Mouse (Mus musculus): ENCODE results near the gene Trim12c. TPM values are rescaled to one million over a fixed set of nuclear protein-coding genes. Genes with fewer than 3 reads are reported as not detected.

The Trim12c gene
- total RNA-seq, 2 experiments from 2014 or later, result 5.1 to 5.3 TPM

Other genes with a start within 250 kb of the Trim12c start
- gene Olfr646, start 248.5 kb downstream of the Trim12c start, total RNA-seq (2021), result not detected
- gene Ubqln5, start 223.5 kb downstream of the Trim12c start, total RNA-seq (2021), result not detected
- not detected for gene Olfr643, start 216.0 kb downstream of the Trim12c start, total RNA-seq (2021)
- gene Ubqln3, start 210.1 kb downstream of the Trim12c start, total RNA-seq (2021), result not detected
- not detected for gene Ubqlnl, start 202.8 kb downstream of the Trim12c start, total RNA-seq (2021)
- not detected for gene Olfm5, start 188.5 kb downstream of the Trim12c start, total RNA-seq (2021)
- not detected for gene Olfr648, start 170.0 kb downstream of the Trim12c start, total RNA-seq (2021)
- gene Olfr649, start 157.4 kb downstream of the Trim12c start, total RNA-seq (2021), result not detected
- gene Trim6, start 134.6 kb downstream of the Trim12c start, total RNA-seq (2021), result under 1 TPM; 0.14 to 0.89 TPM
- gene Trim34a, start 108.9 kb downstream of the Trim12c start, total RNA-seq (2021), result 1 to 10 TPM; 4.0 to 6.1 TPM
- 1 to 10 TPM; 2.0 to 3.0 TPM for gene Trim5, start 65.3 kb downstream of the Trim12c start, total RNA-seq (2021)
- 1 to 10 TPM; 6.6 to 9.2 TPM for gene Trim12a, start 37.9 kb downstream of the Trim12c start, total RNA-seq (2021)
- under 1 TPM; 0.36 to 0.54 TPM for gene Trim34b, start 23.9 kb downstream of the Trim12c start, total RNA-seq (2021)
- under 1 TPM; 0.11 to 0.22 TPM for gene Trim30b, start 16.5 kb upstream of the Trim12c start, total RNA-seq (2021)
- gene Trim30c, start 47.5 kb upstream of the Trim12c start, total RNA-seq (2021), result under 1 TPM in 1 of 2 experiments, not detected in 1; 0.41 TPM
- 1 to 10 TPM; 4.1 to 6.0 TPM for gene Trim30a, start 111.8 kb upstream of the Trim12c start, total RNA-seq (2021)
- gene Trim30d, start 154.5 kb upstream of the Trim12c start, total RNA-seq (2021), result under 1 TPM; 0.68 to 0.92 TPM
- gene Olfr651, start 196.8 kb upstream of the Trim12c start, total RNA-seq (2021), result not detected
- not detected for gene Olfr652, start 207.5 kb upstream of the Trim12c start, total RNA-seq (2021)
- not detected for gene Olfr653, start 224.0 kb upstream of the Trim12c start, total RNA-seq (2021)
- not detected for gene Olfr654, start 233.7 kb upstream of the Trim12c start, total RNA-seq (2021)
- not detected for gene Olfr655, start 248.4 kb upstream of the Trim12c start, total RNA-seq (2021)